Mouse (Mus musculus) olfactory bulb, adult 2 months (tissue): Measurements from ENCODE around the gene Anpep.

ENCODE experiments used
- CTCF ChIP-seq: fragments of 200-500 bp; IDR thresholded peaks from 2 replicates; pipeline ENCODE4 v1.5.1; 2012; ENCODE audit warnings: low read depth, mild to moderate bottlenecking, low read length, moderate library complexity; ENCODE audit not compliant: insufficient read depth
- POLR2A ChIP-seq: fragments of 200-500 bp; IDR thresholded peaks from 2 replicates; pipeline ENCODE4 v1.6.1; 2012; ENCODE audit warnings: mild to moderate bottlenecking, low read depth, low read length, moderate library complexity; ENCODE audit not compliant: insufficient read depth

GRCm38 (mm10) chr7:79808561-79808960, 52.3 kb downstream of the Anpep start:
- TF ChIP-seq CTCF = no peak
- TF ChIP-seq POLR2A = no peak
